Mouse (Mus musculus): ENCODE measurements around the gene Trmt10a. TPM values are rescaled to one million over a fixed set of nuclear protein-coding genes. Genes with fewer than 3 reads are reported as not detected.
"Not testable (repeated sequence)": the region's sequence is repeated elsewhere in the genome, so short reads cannot be mapped to it uniquely, and the experiment has no call there.

Trmt10a gene
- polyA plus RNA-seq, 1 experiment, result not detected

- no peak overlapping the region for H3K4me3 ChIP-seq (ENCODE audit: insufficient read depth, low read depth, low read length)
- 27% methylated on average over 1 of the region's 1 CpGs for WGBS
- no peak overlapping the region for H3K27ac ChIP-seq (ENCODE audit: insufficient read depth, low read depth, low read length)
- no peaks in the 10 kb centered on the region for H3K4me1 ChIP-seq (ENCODE audit: control insufficient read depth, insufficient read depth, low read length)
- TF ChIP-seq POLR2A (IDR thresholded peaks at IDR 0.05; ENCODE audit: insufficient read depth, low read depth, low read length) (no peak), CTCF (IDR thresholded peaks at IDR 0.05; ENCODE audit: insufficient read depth, low read depth, low read length) (no peak)
These were observed 12.6 kb upstream of the Trmt10a start for GRCm38 (mm10) chr3:138130692-138131091.

DNA sequence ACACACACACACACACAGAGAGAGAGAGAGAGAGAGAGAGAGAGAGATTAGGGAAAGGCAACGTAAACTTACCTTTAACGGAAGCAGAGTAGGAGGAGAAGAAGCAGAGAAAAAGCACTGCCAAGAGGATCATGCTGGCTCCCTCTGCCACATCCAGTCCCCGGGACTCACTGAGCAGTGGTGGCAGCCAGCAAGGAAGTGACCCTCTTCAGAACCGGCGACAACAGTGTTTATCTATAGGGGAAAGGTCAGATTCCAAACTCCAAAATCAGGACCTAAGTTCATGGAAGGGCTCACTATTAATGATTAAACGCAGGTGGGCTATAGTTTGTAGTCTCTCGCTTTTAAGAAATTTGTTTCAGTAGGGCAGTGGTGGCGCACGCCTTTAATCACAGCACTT, 12.1 kb upstream of the Trmt10a start:
- 73% methylated on average over 9 of the region's 9 CpGs for WGBS
- TF ChIP-seq CTCF (IDR thresholded peaks at IDR 0.05; ENCODE audit: insufficient read depth, low read depth, low read length), result no peak
- TF ChIP-seq POLR2A (IDR thresholded peaks at IDR 0.05; ENCODE audit: insufficient read depth, low read depth, low read length), result no peak
- Histone ChIP-seq H3K4me3 (ENCODE audit: insufficient read depth, low read depth, low read length) (no peak overlapping the region), H3K27ac (ENCODE audit: insufficient read depth, low read depth, low read length) (no peak overlapping the region), H3K4me1 (ENCODE audit: control insufficient read depth, insufficient read depth, low read length) (no peaks in the 10 kb centered on the region)

- WGBS, result 91% methylated on average over 8 of the region's 8 CpGs
- no peak overlapping the region for H3K27ac ChIP-seq (ENCODE audit: insufficient read depth, low read depth, low read length)
These were observed 9.8 kb upstream of the Trmt10a start for GRCm38 (mm10) chr3:138133463-138133862.

GRCm38 (mm10) chr3:138133916-138134315, 9.3 kb upstream of the Trmt10a start:
- no peaks in the 10 kb centered on the region for H3K4me1 ChIP-seq (ENCODE audit: control insufficient read depth, insufficient read depth, low read length)
- no peak overlapping the region for H3K4me3 ChIP-seq (ENCODE audit: insufficient read depth, low read depth, low read length)
- WGBS, result 88% methylated on average over 11 of the region's 11 CpGs
- H3K27ac ChIP-seq (ENCODE audit: insufficient read depth, low read depth, low read length), result no peak overlapping the region
- no peak for TF ChIP-seq CTCF (IDR thresholded peaks at IDR 0.05; ENCODE audit: insufficient read depth, low read depth, low read length)
- no peak for TF ChIP-seq POLR2A (IDR thresholded peaks at IDR 0.05; ENCODE audit: insufficient read depth, low read depth, low read length)

More at GRCm38 (mm10) chr3:138133463-138133862, 9.8 kb upstream of the Trmt10a start:
- TF ChIP-seq POLR2A (IDR thresholded peaks at IDR 0.05; ENCODE audit: insufficient read depth, low read depth, low read length) (no peak), CTCF (IDR thresholded peaks at IDR 0.05; ENCODE audit: insufficient read depth, low read depth, low read length) (no peak)
- Histone ChIP-seq H3K4me1 (ENCODE audit: control insufficient read depth, insufficient read depth, low read length) (no peaks in the 10 kb centered on the region), H3K4me3 (ENCODE audit: insufficient read depth, low read depth, low read length) (no peak overlapping the region)

GRCm38 (mm10) chr3:138134528-138134927, 8.7 kb upstream of the Trmt10a start:
- TF ChIP-seq CTCF (IDR thresholded peaks at IDR 0.05; ENCODE audit: insufficient read depth, low read depth, low read length) (no peak), POLR2A (IDR thresholded peaks at IDR 0.05; ENCODE audit: insufficient read depth, low read depth, low read length) (no peak)
- no peak overlapping the region for H3K4me3 ChIP-seq (ENCODE audit: insufficient read depth, low read depth, low read length)
- H3K27ac ChIP-seq (ENCODE audit: insufficient read depth, low read depth, low read length), result no peak overlapping the region
- 95% methylated on average over 1 of the region's 1 CpGs for WGBS
- H3K4me1 ChIP-seq (ENCODE audit: control insufficient read depth, insufficient read depth, low read length), result no peaks in the 10 kb centered on the region

GRCm38 (mm10) chr3:138138146-138138545, 5.1 kb upstream of the Trmt10a start:
- H3K4me1 ChIP-seq (ENCODE audit: control insufficient read depth, insufficient read depth, low read length); H3K4me3 ChIP-seq (ENCODE audit: insufficient read depth, low read depth, low read length); H3K27ac ChIP-seq (ENCODE audit: insufficient read depth, low read depth, low read length): not testable (repeated sequence)
- WGBS, result 91% methylated on average over 13 of the region's 13 CpGs

- H3K4me3 ChIP-seq (ENCODE audit: insufficient read depth, low read depth, low read length), result no peak overlapping the region
- 93% methylated on average over 6 of the region's 6 CpGs for WGBS
- H3K4me1 ChIP-seq (ENCODE audit: control insufficient read depth, insufficient read depth, low read length), result no peaks in the 10 kb centered on the region
- no peak for TF ChIP-seq CTCF (IDR thresholded peaks at IDR 0.05; ENCODE audit: insufficient read depth, low read depth, low read length)
- no peak for TF ChIP-seq POLR2A (IDR thresholded peaks at IDR 0.05; ENCODE audit: insufficient read depth, low read depth, low read length)
- no peak overlapping the region for H3K27ac ChIP-seq (ENCODE audit: insufficient read depth, low read depth, low read length)
These were observed 3.6 kb upstream of the Trmt10a start for GRCm38 (mm10) chr3:138139663-138140062.

- H3K4me3 ChIP-seq (ENCODE audit: insufficient read depth, low read depth, low read length), result no peak overlapping the region
- 21% methylated on average over 4 of the region's 4 CpGs for WGBS
- TF ChIP-seq POLR2A (IDR thresholded peaks at IDR 0.05; ENCODE audit: insufficient read depth, low read depth, low read length) (no peak), CTCF (IDR thresholded peaks at IDR 0.05; ENCODE audit: insufficient read depth, low read depth, low read length) (no peak)
- H3K4me1 ChIP-seq (ENCODE audit: control insufficient read depth, insufficient read depth, low read length), result no peaks in the 10 kb centered on the region
- H3K27ac ChIP-seq (ENCODE audit: insufficient read depth, low read depth, low read length), result no peak overlapping the region; the same call in 1 of the 2 replicates
These were observed 1.1 kb upstream of the Trmt10a start for GRCm38 (mm10) chr3:138142052-138142732.

- H3K4me3 ChIP-seq (ENCODE audit: insufficient read depth, low read depth, low read length), result peak overlapping the region; percentile 94
- 1% methylated on average over 12 of the region's 12 CpGs for WGBS
These were observed 424 bp upstream of the Trmt10a start for GRCm38 (mm10) chr3:138142733-138143314.

More at GRCm38 (mm10) chr3:138142733-138143314, 424 bp upstream of the Trmt10a start:
- no peak for TF ChIP-seq CTCF (IDR thresholded peaks at IDR 0.05; ENCODE audit: insufficient read depth, low read depth, low read length)
- TF ChIP-seq POLR2A (IDR thresholded peaks at IDR 0.05; ENCODE audit: insufficient read depth, low read depth, low read length), result no peak
- peak overlapping the region; percentile 80; the same call in 1 of the 2 replicates for H3K27ac ChIP-seq (ENCODE audit: insufficient read depth, low read depth, low read length)
- H3K4me1 ChIP-seq (ENCODE audit: control insufficient read depth, insufficient read depth, low read length), result no peaks in the 10 kb centered on the region
